Mouse (Mus musculus): Measurements from ENCODE around the gene Cnpy1. TPM values are rescaled to one million over a fixed set of nuclear protein-coding genes. Genes with fewer than 3 reads are reported as not detected.

Cnpy1 gene
- total RNA-seq, 2 experiments from 2014 or later: not detected

DNA sequence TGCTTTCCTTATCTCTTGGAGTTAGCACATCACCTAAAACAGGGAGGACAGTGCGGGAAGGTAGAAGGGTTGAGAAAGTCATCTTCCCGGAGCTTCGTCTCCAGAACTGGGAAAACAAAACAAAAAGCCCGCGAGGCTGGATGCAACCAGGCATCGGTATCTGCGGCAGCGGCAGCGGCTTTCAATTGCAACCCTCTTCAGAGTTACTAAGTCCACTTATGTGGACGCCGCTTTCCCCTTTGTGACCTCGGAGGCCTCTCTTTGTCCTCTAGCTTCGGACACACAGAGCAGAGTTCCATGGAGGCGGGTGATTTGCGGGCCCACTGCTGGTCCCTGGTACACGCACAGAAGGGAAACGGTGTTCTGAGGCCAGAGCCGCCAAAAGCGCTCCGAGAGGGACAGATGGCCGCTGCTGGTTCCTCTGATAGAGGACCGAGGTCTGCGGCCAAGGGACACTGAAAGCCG lies 83.6 kb downstream of the Cnpy1 start:
- DNase-seq: no peak

DNA sequence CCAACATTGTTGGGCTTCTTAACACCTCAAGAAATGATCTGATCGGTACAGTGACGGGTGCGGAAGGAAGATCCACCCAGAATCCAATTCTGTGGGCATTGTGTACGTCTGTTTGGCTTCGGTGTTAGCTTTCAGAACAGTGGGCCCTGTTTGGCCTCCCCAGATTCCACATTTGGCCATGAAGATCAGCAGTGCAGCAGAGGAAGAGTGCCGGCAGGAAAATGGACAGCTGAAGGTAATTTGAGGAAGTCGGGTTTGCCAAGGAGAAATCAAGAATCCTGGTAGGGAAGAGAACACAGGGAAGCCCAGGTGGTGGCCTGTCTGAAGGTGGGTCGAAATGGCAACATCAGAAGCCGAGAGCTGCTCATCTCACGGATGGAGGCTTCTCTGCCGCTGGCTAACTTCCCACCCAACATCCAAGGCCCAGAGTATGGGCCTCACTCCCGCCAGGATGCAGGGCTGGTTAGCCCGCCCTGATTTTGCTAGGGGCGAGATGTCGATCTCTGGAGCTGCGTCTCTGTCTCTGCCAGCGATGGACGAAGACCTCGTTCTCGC lies 84.1 kb downstream of the Cnpy1 start:
- no peak for DNase-seq

DNA sequence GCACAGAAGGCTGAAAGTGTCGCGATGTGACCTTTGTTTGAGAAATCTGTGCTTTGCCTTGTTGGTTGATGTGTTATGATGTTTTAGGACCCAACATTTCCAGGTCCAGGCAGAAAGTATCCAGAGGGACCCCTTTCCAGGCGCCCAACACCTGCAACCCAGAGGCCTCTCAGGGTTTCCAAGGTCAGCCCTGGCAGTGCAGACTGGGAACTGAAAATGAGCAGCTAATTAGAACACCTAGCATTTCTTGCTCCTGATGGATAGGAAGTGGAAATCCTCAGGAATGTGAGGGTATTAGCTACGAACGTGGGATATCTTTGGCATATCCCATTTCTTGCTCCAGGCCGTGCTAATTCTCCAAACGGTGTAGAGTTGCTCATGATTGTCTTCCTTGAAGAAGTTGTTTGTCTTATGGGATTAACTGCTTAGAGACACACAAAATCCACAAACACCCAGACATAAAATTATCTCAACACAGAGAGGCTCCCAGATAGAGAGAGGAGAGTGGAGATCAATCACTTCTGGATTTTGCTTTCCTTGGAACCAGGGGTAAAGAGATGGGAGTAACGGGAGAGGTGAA lies 85.6 kb downstream of the Cnpy1 start:
- no peak for DNase-seq

DNA sequence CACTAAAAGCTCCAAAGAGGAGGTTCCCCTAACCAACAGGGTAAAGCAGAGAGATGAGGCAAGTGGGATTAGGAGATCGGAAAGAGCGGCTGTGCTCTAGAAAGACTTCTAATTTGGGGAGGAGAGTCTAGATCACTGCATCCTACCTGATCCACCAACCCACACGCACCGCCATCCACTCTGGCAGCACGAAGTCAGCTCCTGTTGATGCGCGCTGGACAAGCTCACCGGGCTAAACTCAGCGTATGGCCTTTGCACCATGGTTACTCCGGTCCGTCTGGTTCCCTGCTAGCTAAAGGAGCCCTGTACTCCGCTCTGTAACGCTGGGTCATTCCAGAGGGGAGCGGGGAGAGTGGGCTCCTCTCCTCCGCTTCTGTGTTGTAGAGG lies 86.5 kb downstream of the Cnpy1 start:
- no peak for DNase-seq

DNA sequence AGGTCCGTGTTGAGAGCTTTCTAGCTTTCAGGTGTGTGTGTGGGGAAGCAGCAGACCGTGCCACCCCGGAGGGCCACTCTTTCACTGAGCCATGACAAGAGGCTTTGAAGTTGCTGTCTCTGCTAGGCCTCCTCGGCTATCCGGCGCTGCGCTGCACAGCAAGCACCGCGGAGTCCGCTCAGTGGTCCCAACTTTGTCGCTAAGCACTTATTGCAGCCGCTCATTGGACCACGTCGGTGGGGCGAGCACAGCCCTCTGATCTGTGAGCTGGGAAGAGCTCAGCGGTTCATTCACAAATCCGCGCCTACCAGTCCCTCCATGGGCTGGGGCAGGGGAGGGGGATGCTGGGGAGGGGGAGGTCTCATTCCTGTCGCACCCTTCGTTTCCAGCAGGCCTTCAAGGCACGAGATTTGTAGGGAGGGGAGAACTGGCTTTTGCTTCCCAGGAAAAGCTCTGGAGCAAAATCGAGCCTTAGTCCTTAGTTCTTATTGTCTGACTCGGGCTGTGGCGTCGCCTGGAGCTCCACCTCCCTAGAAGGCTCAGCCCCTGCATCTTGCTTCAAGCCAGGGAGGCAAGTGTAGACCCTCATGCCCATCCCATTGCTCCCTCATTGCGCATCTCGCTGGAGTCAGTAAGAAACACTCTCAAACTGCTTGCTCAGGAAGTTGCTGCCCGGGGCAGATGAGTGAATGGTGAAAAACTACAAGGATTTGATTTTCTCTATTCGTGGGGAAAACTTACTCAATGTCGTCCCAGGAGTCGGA lies 87.1 kb downstream of the Cnpy1 start:
- DNase-seq: no peak

DNA sequence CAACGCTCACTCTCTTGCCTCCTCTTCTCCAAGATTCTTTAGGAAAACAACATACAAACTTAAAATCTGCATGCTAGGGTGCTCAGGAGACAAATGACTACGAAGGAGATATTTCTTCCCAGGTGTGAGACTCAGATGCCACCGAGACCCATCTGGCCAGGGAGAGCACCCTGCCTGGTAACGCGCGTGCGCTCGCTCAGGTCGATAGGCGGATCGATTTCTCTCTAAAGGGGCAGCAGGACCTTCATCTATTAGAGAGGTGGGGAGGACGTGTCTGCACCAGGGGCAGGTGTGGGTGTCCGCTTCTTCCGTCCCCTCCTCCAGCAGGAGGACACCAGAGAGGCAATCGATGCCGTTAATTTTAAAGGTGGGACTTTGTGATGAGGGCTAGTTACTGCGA lies 87.8 kb downstream of the Cnpy1 start:
- DNase-seq: no peak

DNA sequence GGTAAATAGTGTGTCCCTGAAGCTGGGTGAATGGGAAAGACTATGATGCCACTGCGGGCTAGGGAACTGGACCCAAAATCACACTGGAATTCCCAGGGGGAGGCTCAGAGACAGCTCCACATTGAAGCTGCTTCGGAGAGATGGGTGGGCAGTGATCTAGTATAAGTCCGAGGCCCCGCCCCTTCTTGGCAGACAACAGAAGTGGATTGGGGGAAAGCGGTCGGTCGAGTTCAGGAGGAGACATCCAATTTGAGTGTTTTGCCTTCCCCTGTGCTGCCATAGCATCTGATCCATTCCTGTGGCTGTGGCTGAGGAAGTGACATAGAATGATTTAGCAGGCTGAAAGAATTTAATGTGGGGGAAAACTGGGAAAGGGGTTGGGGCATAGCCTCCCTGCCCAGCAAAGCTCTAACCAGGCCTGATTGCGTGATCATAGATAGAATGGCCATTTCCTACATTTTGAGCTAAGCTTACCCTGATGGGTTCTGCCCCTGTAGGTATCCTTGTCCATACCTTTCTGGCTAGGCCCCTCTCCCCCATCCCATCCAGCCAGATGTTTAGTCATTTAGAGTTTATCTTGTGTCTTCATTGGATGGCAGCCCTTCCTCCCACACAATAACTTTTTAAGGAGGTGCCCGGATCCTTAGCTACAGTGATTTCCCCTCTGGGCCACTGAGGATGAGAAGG lies 88.4 kb downstream of the Cnpy1 start:
- no peak for DNase-seq

Other genes starting within 250 kb of the Cnpy1 start
- gene Insig1, start 174.4 kb downstream of the Cnpy1 start, total RNA-seq (2021): 10 to 100 TPM; 53.3 to 54.0 TPM
- gene En2, start 80.1 kb downstream of the Cnpy1 start, total RNA-seq (2021): not detected
- gene Rbm33, start 71.3 kb upstream of the Cnpy1 start, total RNA-seq (2021): 10 to 100 TPM; 43.9 to 46.0 TPM
- not detected for gene Shh, start 221.4 kb upstream of the Cnpy1 start, total RNA-seq (2021)